Mouse (Mus musculus) lung, postnatal 10 days (tissue): ENCODE measurements around the gene Vcam1.
A peak's percentile ranks its signal among the peaks of the same experiment; 100 is the strongest.

ENCODE experiments used
- DNase-seq: peaks from one replicate; pipeline ENCODE4 v3.0.0; 2021

Vcam1 gene

DNA sequence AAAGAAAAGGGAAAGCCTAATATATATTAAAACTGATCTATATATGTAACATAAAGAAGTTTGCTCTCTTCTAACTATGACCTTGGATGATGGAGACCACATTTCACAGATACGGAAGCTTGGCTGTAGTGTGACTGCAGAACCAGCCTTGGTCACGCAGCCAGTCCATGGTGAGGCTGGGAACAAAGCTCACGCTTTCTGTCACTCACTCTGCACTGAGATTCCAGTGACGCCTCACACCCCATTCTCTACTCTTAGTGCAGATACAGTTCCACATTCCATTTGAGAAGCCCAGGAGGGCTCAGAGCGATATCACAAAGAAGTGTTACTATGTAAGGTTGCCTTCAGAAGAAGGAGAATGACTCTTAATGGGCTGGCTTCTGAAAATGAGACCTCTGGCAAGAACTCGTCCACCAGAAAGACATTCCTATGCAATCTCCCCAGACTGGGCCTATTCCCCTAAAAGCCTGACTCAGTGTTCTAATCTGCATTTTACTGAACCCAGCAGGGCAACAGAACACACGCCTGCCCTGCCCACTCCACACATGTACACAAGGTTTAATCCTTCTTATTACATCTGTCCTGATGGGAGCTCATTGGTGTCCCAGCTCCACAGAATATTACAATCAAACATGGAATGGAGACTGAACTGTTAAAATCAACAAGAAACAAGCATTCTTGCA lies 2.8 kb downstream of the Vcam1 start:
- no peak for DNase-seq

DNA sequence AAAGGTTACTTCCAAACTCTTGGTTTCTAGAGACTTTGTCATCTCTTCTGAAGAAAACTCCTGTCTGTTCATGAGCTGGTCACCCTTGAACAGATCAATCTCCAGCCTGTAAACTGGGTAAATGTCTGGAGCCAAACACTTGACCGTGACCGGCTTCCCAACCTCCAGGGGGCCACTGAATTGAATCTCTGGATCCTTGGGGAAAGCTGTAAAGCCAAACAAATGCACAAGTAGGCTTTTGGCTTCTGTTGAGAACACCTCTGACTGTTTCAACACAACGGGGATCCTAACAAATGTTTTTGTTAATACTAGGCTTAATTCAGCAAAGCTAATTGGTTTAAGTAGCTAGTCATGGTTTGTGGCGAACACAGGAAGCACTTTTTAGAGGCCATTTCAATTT lies 3.4 kb downstream of the Vcam1 start:
- no peak for DNase-seq

DNA sequence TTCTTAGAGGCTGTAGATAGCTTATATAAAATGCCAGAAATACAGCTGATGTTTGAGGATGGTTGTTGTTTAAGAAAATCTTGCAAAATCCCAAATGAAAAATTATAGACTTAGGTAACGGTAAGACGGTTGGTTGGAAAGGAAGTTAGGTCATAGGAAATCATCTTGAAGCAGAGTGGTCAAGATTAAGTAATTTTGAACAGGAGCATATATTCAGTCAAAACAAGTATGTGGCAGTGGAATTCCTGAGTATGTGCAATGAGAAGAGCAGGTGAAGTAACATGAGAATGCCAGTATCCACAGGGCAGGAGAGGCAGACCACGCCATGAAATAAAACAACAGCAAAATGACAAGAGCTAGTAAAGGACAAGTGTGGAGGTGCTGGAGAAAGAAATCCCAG lies 5.7 kb downstream of the Vcam1 start:
- no peak for DNase-seq

DNA sequence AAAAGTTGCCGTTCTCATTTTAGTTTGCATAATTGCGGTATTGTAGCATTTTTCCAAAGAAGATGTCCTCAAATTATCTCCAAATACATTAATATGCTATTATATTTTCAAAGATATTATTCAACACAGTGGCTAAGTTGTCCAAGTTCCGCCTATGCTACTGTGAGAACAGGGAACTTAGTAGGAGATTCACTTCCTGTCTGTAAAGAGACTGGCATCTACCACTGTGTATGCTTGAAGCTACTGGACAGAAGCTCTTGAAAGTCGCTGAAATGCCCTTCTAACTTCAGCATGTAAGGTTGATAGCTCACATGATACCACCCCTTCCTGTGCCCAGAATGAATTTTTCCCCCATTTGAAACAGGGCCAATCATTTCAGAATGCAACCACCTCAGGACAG lies 6.8 kb downstream of the Vcam1 start:
- DNase-seq = no peak

DNA sequence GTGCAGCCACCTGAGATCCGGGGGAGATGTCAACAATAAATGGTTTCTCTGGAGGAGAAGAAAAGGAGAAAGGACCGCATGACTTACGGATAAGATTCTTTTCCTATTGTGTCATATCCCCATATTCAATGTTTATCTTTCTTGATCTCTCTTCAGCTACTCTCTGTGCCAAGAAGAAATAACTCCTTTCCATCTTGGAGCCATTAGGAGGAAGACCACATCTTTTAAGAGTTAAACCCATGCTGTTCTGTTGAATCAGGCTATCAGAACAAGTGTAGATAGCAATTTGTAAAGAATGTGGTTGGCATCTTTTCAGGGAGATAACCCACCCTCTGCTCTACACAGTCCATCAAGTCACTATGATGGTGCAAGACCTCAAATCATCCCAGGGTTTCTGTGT lies 8.5 kb downstream of the Vcam1 start:
- no peak for DNase-seq

DNA sequence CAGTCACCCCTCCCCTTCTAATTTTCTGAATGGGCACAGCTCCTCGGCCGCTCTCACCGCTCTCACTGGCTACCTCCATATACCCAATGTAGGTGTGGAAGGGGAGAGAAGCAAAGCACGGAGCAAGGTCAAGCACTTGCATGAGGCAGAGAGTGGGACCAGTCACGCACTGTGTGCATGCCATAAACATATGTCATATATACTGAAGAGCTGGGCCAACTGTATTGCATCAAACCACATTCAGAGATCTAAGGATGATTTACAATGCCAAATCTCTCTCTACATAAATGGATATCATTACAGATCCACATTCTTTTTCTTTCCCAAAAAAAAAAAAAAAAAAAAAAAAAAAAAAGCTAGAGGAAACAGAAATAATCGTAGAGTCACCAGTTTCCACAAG lies 9.1 kb downstream of the Vcam1 start:
- no peak for DNase-seq

DNA sequence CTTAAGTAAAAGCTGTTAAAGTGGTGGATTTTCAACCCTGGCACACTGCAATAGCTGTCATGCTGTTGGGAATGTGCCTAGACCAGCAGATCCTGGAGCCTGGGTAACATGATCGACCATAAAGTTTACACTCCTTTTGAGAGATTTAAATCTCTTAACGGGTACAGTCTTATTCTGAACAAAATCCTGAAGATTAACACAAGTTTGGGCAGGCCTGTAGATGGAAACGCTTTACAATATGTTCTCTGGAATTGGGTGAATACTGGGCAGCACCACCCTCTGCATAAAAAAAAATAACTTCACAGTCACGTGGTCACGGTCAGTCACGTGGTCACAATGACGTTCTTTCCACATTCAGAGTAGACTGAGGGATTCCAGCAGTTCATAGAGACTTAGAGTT lies 10.3 kb downstream of the Vcam1 start:
- no peak for DNase-seq

DNA sequence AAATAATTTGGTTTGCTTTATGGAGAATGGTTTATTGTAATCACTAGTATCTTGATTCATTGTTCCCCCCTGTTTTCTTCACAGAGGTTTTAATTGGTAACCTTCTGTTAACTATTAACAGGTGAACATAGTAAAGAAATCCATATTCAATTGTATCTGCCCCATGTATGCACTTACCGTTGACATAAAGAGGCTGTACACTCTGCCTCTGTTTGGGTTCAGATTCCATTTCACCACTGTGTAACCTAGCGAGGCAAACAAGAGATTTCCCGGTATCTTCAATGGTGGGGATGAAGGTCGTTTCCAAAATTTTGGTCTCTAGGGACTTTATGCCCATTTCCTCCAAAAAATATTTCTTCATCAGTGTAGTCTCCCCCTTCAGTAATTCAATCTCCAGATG lies 12.4 kb downstream of the Vcam1 start:
- no peak for DNase-seq

DNA sequence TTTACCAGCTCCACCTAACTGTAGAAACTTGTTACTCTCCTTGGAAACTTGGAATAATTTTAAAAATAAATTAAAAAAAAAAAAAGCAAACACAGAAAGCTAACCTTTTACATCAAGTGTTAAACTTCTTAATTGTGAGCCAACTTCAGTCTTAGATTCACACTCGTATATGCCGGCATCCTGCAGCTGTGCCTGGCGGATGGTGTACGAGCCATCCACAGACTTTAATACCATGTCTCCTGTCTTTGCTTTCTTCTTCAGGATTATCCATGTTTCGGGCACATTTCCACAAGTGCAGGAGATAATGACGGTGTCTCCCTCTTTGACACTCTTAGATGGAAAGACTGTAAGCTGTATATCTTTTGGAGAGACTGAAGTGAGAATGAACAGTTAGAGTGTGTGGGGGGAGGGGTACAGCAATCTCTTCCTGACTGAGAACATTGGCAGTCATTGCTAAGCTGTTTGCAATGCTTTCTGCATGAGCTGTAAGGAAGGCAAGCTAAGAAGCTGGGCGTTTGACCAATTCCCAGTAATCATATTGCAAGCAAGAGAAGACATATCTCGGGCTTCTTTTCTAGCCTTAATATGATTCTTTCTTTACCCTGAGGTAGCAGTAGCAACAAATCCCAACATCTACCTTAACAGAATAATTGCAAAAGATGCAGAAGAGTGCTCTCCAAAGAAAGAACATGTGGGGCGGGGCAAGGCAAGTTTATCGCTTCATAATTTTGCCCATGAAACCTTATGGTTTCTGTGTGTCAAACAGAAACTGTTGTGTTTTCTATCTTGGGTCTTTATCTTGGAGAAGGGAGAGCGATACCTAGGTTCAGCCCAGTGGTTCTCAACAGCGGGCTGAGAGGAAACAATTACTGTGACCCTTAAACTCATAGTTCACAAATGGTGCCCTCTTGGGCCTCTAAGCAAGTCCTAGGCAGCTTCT lies 15.0 kb downstream of the Vcam1 start:
- peak; percentile 73 for DNase-seq

DNA sequence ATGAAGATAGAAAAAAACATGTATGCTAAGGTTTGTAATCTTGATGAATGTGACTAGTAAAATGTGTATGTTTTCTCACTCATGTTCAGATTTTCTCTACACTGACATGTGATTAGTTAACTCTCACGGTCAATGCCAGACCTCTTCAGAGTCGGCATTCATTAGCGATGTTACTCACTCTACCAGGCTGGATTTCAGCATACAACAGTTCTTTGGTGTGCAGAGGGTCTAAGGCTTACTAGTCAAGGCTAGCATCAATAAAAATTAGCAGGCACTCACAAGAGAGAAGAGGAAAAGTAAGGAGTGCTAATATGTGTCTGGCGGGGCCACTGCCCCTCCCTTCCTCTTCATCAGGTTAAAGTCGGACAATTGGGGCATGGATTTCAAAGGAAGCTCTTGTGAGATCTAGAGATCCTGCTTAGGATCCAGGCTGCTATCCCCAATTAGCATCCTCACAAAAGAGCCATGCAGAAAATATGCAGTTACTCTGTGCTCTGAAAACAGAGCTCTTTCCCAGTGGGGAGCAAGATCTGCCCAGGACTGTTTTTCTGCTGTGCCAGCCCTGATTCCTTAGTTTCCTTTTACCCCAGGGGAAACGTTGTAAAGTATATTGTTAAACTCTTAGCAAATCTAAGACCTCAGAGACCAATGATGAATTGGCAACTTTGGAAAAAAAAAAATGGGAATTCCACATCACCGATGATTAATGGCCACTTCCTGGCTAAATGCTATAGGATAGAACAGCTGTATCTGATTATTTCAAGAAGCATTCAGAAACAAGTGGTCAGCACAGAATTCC lies 15.8 kb downstream of the Vcam1 start:
- DNase-seq = no peak

DNA sequence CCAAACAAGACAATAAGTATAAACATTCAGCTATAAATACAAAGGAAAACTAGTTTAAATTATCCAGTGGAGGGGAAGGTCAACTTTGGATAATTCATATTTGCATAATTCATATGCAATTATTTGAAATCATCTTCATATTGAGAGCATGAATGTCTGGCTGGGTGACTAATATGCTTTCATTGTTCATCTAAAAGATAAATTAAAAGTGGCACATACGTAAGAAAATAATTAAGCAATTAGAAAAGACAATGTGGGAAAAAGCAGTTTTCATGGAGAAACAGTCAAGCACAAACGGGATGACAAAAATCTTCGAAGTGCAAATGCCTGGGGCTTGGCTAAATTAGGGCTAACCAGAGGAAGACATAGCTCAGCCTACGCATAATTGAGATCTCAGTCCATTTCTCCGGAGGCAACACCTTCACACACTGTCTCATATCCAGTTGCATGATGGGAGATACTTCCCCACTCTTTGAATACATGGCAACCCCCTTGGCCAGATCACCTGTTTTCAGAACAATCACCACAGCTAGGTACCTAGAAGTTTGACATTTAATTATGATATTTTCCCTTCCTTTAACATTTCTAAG lies 16.6 kb downstream of the Vcam1 start:
- DNase-seq = no peak

DNA sequence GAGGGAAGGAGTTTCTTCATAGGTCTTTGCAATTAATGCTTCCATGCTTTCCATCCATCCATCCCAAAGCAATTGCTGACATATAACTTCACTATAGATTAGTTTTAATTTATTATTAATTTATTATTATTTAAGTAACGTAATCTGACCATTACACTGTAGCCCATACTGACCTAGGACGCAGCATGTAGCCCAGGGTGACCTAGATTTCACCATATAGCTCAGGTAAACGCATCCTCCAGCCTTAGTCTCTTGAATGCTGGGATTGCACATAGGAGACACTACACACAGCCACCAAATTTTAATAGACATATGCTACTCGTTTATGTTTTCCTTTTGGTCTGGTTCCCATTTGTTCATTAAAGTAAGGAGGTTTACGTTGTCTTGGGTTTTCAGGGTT lies 23.8 kb downstream of the Vcam1 start:
- no peak for DNase-seq

DNA sequence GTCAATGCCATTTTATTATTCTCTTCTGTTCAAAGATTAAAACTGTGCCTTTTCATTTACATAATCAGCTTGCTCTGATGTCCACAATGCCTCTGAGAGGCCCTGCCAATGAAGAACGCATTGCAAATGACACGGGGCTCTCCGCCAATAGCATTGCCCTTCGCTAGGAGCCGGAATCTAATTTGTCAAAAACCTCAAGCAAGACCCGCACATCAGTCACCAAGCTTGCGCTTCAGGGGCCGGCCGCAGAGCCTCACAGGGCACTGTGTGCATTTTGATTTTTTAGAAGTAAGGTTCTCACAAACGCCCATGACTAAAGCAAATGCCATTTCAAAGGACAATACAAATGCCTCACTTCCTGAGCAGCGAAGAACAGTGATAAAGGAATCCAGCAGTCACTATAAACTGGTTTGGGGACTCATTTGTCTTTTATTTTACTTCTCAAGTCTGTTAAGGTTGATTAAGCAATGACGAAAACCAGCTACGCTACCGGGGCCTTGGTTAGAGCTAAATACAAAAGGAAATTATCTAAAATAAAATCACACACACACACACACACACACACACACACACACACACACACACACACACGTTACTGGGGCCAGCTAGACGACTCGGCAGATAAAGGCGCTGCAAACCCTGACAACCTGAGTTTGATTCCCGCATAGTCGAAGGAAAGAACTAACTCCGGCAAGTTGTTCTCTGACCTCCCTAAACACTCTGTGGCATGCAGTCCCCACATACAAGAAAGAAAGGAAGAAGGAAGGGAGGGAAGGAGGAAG lies 24.4 kb downstream of the Vcam1 start:
- peak; percentile 63 for DNase-seq

DNA sequence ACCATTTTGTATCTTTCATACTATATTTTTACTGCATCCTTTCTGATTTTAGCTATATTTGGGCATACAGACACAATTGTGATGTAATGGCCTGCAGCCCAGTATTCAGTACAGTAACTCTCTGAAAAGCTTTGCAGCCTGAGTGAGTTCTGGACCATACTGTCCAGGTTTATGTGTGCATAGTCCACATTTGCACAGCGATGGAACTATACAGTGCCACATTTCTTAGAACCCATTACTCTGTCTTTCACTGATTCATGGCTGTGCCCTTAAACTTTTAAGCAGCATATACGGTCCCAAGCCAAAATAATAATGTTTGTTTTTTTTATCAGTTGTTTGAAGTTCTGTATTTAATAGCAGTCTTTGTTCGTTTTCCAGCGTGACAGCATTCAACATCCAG lies 25.2 kb downstream of the Vcam1 start:
- DNase-seq = no peak

DNA sequence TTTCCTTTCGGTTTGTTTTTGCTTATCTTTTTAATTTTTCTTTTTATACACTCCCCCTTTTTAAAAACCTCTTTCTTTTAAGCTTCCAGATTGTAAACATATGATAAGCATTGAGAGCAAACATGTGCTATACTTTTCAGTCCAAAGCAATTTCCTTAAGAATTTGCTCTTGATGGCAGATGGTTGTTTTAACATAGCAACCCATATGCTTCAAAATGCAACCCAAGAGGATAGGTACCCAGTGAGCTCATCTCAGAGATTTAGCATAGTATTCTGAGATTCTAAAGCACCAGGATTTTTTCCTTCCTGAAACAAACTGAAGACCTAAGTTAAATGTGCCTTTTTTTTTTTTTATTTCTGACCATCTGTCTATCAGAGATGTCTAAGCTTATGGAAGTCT lies 28.6 kb downstream of the Vcam1 start:
- no peak for DNase-seq

DNA sequence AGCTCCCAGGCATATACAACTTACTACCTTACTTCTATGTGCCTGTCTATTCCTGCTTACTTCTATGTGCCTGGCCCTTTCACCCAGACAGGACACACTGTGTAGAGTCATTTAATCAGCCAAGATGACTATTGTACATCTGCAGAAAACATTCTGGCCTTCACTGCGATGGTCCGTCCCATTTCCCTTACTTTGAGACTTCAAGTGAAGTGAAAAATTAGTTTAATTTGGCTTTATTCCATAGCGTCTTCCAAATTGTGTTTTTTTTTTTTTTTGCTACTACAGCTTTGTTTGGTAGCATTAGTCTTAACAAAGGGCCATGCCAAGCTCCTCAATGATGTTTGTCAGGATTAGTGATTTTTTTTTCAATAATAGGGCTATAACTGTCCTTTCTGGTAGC lies 33.6 kb downstream of the Vcam1 start:
- no peak for DNase-seq

DNA sequence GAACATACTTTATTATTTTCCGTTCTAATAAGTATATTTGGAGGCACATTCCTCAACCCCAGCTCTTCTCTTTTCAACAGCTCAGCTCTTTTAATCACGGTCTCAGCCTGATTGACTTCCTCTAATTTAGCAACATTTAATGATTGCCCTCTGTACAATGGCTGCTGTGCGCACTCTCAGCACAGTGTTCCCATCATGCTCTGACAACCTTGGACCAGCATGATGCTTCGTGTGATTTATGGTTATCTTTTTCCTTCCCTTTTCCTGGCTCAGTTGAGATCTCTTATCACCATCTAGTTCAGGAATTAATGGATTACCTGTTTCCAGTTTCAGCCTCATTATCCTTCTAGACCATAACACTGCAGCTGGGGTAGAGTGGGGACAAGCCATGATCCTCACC lies 34.2 kb downstream of the Vcam1 start:
- no peak for DNase-seq

DNA sequence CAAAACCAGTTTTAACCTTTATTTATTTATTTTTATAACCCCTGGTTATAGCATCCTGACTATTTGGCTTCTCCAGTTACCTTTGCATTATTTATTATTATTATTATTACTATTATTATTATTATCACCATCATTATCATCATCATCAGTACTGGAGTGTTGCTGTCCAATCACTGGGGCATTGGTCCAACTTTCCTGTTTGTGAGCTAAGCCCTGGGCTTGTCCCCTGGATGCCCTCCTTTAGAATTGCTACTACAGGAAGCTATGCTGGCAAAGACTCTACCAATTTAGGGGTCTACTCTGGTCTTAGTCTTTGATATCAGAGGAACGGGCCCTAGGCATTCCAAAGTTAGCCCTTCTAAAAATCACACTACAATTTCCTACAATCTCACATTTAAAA lies 34.6 kb downstream of the Vcam1 start:
- no peak for DNase-seq

DNA sequence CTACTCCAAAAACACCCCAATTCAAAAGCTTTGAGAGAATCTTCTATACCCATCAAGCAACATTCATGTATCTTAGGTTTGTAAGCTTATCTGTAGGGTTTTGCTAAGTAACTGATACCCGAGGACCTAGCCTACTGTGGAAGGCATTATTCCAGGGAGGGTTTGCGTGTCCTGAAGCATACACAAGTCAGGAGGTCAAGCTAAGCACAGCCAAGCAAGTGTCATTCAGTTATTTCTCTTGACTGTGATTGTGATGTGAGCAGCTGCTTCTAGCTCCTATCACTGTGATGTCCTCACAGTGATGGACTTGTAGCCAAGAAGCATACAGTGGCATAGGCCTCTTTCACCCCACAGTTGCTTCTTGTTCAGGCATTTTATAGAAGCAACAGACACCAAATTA lies 35.2 kb downstream of the Vcam1 start:
- no peak for DNase-seq

DNA sequence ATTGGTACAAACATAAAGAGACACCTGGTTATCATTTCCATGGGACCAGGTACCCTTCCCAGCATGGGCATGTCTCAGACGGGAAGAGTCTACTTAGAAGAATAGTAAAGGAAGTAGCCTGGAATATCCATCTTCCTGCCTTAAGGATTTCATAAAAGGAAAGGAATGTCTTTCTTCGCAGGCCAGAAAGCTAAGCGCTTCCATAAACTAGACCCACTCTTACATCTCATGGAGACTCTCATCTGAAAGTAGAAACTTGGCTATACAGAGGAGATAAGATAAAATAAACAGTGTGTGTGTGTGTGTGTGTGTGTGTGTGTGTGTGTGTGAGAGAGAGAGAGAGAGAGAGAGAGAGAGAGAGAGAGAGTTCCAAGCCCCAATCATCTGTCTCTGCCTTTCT lies 36.9 kb downstream of the Vcam1 start:
- DNase-seq = no peak

DNA sequence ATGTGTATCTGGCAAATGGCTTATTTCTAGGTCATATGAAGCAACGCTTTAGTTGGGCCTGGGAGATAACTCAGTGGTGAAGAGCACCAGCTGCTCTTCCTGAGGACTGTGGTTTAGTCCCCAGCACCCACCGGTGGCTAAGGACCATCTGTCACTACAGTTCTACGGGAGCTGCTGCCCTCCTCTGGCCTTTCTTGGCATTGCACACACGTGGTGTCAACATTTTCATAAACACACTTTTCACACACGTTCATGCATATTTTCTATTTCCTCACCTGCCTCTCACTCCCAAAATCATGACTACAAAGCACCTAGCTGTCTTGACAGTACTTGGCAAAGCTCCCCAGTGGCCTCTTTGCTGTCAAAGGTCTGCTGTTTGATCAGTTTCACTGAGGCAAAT lies 37.8 kb downstream of the Vcam1 start:
- no peak for DNase-seq

DNA sequence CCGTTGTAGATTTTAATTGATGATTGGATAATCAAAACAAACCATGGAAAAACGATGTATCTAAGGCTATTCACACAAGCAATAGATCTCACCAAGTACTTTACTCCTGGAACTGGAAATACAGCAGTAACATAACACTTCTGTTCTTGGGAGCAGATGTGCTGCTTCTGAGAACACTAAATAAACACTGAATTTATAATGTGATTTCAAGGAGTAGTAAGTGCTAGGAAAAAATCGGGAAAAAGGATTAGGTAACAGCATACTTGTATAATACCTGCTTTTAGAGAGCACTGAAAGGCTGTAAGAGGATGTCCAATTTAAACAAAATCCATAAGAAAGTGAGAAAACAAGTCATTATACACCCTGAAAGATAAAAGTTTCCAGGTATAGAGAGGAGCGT lies 43.5 kb downstream of the Vcam1 start:
- no peak for DNase-seq
